Mouse (Mus musculus): ENCODE measurements around the gene Itgbl1.

GRCm38 (mm10) chr14:123627180-123627562 lies 32.6 kb upstream of the Itgbl1 start:
- TF ChIP-seq CTCF (IDR thresholded peaks at IDR 0.05; ENCODE audit: extremely low read depth, insufficient read depth, low read length): no peak
- no peak for TF ChIP-seq POLR2A (IDR thresholded peaks at IDR 0.05; ENCODE audit: extremely low read depth, insufficient read depth, low read length)
